Mouse (Mus musculus): Measurements from ENCODE around the gene Foxc2.
"Not testable (repeated sequence)": the region's sequence is repeated elsewhere in the genome, so short reads cannot be mapped to it uniquely, and the experiment has no call there.

Gene Foxc2

DNA sequence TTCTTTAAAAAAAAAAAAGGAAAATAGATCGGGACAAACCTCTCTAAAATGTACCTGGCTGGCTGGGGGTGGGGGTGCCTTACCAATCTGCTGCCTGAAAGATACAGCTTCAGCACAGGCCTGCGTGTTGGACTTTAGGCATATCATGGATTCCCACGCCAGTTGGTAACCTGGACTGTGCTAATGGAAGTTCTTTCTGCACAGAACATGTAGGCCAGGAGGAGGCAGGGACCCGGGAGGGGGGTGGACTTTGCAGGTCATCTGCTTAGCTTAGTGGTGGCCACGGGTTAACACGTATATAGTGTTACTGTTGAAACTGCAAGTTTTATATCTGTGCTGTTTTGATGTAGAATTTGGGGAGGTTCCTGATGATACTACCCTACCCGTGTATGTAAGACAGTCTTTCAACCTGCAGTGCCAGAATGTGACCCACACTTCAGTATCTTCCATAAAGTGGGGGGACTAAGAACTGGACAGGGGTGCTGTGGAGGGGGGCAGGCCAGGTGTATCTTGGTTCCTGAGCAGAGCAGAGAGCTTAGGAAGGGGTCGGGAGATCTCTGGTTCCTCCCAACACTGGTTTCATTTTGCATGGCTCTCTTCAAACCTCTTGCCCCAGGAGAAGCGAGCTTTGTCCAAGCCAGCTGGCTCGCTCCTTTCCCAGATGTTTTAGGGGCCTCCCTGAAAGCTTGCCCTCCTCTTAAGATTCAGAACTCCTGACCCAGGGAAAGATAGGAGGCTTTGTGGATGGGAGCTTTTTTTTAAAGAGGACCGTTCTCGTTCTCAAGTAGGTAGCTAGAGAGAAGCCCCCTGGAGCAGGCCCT is 3.9 kb downstream of the Foxc2 start:
- no peak for DNase-seq

DNA sequence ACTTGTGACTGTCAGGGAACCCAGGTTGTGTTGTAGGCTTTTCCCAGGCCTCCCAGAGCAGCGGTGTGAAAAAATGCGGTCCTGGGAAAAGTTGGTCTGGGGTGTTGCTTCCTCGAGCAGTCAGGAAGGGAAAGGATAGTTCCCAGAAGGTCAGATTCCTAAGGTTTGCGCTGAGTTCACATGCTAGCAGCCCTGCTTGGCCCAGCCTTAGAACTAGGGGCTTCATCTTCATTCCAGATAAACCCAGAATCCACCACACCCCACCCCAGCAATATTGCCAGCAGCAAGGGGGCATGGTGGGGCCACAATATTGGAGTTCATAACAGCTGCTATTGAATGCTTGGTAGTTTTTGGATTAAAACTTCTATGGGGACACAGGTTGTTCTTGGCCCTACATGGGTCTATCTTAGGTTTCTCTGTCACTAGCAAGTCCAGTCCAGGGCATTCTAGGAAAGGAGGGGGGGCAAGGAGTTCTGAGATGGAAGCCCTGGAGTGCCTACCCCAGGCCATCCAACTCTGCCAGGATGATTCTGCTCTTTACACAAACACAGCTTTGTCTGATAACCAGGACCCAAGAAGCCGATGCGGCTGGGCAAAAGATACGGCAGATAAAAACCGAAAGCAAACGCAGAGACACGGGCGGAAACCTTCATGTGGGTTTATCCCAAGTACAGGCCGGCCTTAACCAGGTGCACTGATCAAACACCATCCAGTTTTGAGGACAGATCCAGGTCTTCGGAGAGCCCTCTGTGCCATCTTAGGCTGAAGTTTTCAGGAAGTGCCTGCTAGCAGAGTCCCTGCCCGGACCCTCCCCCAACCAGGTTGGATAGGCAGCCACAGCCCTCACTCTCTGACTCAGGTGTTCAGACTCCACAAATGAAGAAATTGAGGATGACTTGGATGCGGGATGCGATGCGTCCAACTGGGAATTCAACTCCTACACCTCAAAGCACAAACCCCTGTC is 4.8 kb downstream of the Foxc2 start:
- no peak for DNase-seq

GRCm38 (mm10) chr8:121121704-121122103 is 5.7 kb downstream of the Foxc2 start:
- DNase-seq: no peak

GRCm38 (mm10) chr8:121122368-121122767 is 6.4 kb downstream of the Foxc2 start:
- DNase-seq: no peak

GRCm38 (mm10) chr8:121123113-121123512 is 7.1 kb downstream of the Foxc2 start:
- no peak for DNase-seq

DNA sequence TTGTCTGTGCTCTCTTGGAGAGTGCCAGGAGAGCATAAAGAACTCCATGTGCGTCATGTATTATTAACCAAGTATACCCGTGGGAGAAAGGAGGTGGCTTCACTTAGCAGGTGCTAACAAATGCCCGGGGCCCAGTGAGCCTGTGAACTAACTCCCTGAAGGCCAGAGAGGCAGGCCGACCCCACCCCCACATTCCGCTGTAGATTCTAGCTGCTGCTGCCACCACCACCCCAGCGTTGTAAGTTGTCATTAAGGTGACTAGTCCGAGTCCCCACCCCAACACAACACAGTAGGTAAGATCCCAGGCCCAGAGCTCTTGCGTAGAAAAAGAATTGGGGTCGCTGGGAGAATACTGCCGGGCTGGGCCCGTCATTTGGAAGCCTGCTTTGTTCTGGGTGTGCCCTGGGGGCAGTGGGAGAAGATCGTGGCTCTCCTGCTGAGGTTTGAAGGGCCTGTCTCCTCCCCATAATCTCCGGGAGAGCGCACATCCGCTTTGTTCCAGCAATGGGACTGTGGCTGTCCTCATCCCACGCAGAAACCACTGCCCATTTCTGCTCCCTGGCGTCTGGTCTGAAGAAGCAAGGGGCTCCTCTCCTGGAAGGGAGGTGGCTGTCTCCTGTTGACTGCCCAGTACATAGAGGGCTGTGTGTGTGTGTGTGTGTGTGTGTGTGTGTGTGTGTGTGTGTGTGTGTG is 8.7 kb downstream of the Foxc2 start:
- no peak for DNase-seq

GRCm38 (mm10) chr8:121125311-121125876 is 9.4 kb downstream of the Foxc2 start:
- DNase-seq: no peak

GRCm38 (mm10) chr8:121126191-121126590 is 10.2 kb downstream of the Foxc2 start:
- DNase-seq: no peak

DNA sequence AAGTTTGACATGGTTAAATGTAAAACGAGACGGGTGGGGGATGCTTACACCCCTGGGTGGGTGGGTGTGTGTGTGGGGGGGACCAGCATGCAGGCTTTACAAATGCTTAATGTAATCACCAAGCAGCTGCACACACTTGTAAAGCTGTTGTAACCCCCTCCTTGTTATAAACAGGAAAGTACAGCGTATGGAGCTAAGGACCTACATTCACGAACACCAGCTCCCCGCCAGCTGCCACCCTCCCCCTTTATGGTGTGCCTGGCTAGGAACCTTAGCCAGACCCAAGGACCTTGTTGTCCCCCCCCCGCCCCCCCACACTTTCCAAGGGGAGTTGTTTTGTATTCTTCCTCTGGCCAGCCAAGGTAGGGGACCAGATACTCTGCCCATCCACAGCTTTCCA is 10.7 kb downstream of the Foxc2 start:
- no peak for DNase-seq

- no peak for DNase-seq
Observed at GRCm38 (mm10) chr8:121127291-121127701, 11.3 kb downstream of the Foxc2 start.

- no peak for DNase-seq
Observed at GRCm38 (mm10) chr8:121127756-121128375, 11.9 kb downstream of the Foxc2 start, which contains the start of gene Foxl1. Gene Foxl1, plus strand, starts transcription at chr8:121127940.

GRCm38 (mm10) chr8:121128531-121129264 is 12.7 kb downstream of the Foxc2 start:
- no peak for DNase-seq

DNA sequence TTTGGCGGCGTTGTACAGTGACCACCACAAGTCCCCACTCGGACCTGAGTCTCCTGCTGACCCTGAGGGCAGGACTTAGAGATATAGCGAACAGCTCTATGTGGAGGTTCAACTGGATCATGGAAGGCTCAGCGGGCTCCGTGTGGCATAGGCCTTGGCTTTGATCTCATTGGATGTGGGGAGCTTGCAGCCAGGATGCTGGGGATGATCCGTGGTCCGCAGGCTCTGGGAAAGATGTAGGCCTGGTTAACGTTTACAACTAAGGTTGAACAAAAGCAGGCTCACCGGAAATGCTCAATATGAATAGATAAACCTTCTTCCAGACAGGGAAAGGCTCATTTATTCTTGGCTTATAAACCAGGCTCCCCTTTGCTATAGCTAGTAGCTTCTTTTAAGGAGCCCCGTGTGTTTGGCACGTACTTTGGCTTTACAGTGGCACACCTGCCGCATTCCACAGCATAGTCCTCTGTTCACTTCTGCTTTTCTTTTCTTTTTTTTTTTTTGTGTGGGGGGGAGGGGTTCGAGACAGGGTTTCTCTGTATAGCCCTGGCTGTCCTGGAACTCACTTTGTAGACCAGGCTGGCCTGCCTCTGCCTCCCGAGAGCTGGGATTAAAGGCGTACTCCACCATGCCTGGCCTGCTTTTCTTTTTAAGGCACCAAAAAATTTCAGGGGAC is 13.4 kb downstream of the Foxc2 start:
- no peak for DNase-seq

- no peak for DNase-seq
Observed at GRCm38 (mm10) chr8:121130522-121130921, 14.6 kb downstream of the Foxc2 start.

DNA sequence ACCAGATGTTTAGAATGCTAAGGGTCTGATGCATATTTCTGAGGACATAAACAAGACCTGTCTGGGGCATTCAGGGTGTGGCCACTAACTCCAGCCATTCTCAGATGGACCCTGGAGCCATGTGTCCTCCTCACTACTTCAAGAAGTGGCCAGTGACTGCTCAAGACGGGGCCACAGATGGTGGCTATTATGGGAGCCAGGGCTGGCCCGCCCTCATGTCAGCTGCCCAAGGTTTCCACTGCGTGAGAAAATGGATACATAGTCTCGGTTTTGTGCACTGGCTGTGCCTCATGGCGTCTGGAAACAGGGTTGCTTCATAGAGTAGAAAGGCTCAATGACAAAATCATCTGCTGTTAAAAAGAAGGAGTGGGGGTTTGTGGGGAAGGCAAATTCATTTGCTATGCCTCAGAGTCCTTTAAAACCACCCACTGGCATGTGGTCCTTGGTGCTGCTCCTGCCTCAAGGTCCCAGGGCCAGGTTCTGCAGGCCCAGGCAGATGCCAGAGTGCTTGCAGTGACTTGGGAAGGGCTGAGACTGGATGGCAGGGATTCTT is 17.1 kb downstream of the Foxc2 start:
- DNase-seq: no peak

- DNase-seq: no peak
Observed at GRCm38 (mm10) chr8:121134102-121134501, 18.1 kb downstream of the Foxc2 start.

GRCm38 (mm10) chr8:121134512-121134911 is 18.5 kb downstream of the Foxc2 start:
- DNase-seq: no peak

DNA sequence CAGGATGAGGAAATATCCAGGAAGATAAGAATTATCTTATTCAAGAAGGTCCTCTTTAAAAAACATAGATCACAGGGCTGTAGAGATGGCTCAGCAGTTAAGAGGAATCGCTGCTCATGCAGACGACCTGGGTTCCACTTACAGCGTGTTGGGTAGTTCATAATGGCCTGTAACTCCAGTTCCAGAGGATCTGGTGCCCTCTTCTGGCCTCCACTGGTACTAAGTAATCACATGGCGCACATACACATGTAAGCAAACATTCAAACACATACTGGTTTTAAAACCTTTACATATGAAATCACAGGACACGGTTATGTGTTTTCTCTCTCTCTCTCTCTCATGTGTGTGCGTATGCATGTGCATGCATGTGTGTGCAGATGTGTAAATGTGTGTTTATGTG is 20.9 kb downstream of the Foxc2 start:
- no peak for DNase-seq

DNA sequence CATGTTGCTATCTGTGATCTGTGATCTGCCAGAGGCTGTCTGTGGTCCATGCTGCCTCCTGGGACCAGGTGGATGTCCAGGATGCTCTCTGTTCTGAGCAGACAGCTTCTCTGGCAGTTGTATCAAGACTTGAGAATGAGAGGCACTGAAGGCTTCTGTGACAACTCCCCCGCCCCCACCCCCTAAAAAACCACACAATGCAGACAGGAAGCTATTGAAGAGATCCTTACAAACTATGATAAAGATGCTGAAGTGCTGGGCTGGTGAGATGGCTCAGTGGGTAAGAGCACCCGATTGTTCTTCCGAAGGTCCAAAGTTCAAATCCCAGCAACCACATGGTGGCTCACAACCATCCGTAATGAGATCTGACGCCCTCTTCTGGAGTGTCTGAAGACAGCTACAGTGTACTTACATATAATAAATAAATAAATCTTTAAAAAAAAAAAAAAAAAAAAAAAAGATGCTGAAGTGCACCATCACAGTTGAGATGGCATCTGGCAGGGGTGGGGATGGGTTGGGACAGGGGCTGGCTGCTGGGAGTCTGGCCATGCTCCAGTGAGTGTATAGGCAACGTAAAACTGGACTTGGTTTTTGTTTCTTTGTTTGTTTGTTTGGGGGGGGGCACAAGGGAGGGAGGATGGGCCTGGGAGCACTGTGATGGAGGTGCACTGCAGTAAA is 29.6 kb downstream of the Foxc2 start:
- not testable (repeated sequence) for DNase-seq

- no peak for DNase-seq
Observed at GRCm38 (mm10) chr8:121148573-121149083, 32.7 kb downstream of the Foxc2 start.
